Mouse (Mus musculus) CH12.LX (cell line): ENCODE results near the gene Gucy2c. TPM values are rescaled to one million over a fixed set of nuclear protein-coding genes. Genes with fewer than 3 reads are reported as not detected.

Experiments used
- DNase-seq: peaks from one replicate; pipeline ENCODE4 v3.0.0-alpha.2; 2013; ENCODE audit errors: extremely low read depth
- H3K27ac ChIP-seq: 2 replicates; pipeline ENCODE4 v1.5.1; 2012; ENCODE audit warnings: low read depth, mild to moderate bottlenecking, control low read depth, moderate library complexity; ENCODE audit not compliant: insufficient read depth
- H3K27me3 ChIP-seq: replicated peaks from 2 replicates; pipeline ENCODE3; 2012; ENCODE audit warnings: inconsistent platforms
- H3K36me3 ChIP-seq, 2 experiments: replicated peaks in 1 of 2; 2 replicates each; pipeline versions ENCODE3 to v1.6.1; 2012; ENCODE audit warnings: inconsistent platforms in 1 of 2, low read length in 1 of 2, mild to moderate bottlenecking in 1 of 2, mixed read lengths in 1 of 2, moderate library complexity in 1 of 2; ENCODE audit not compliant: control insufficient read depth in 1 of 2, insufficient read depth in 1 of 2
- H3K4me1 ChIP-seq, 2 experiments: 2 replicates each; pipeline ENCODE4 v1.6.1; 2012; ENCODE audit warnings: inconsistent platforms in 1 of 2, moderate library complexity in 1 of 2; ENCODE audit not compliant: insufficient read depth in 2 of 2, control insufficient read depth in 1 of 2
- H3K4me2 ChIP-seq: 2 replicates; pipeline ENCODE4 v1.6.1; 2012; ENCODE audit warnings: low read depth, mild to moderate bottlenecking, control low read depth; ENCODE audit not compliant: poor library complexity, insufficient read depth, severe bottlenecking
- H3K4me3 ChIP-seq, 3 experiments: fragments of 150-350 bp in 1 of 3; sonication (generic) in 1 of 3; replicated peaks in 1 of 3; 2 replicates each; pipeline versions ENCODE3 to v1.5.1; 2011 to 2012; ENCODE audit warnings: low read depth in 2 of 3, low read length in 2 of 3, mild to moderate bottlenecking in 2 of 3, moderate library complexity in 2 of 3, control low read depth in 1 of 3, improper control_type of control experiment in 1 of 3, inconsistent platforms in 1 of 3, mixed read lengths in 1 of 3; ENCODE audit not compliant: poor library complexity in 1 of 3
- H3K79me2 ChIP-seq: replicated peaks from 2 replicates; pipeline ENCODE4 v1.6.1; 2012; ENCODE audit warnings: mild to moderate bottlenecking, moderate library complexity; ENCODE audit not compliant: control insufficient read depth, poor library complexity, insufficient read depth, severe bottlenecking; ENCODE audit errors: extremely low read depth
- H3K9ac ChIP-seq: 2 replicates; pipeline ENCODE4 v1.6.1; 2012; ENCODE audit warnings: low read depth, mild to moderate bottlenecking, control low read depth, moderate library complexity; ENCODE audit not compliant: insufficient read depth
- H3K9me3 ChIP-seq: replicated peaks from 2 replicates; pipeline ENCODE3; 2012; ENCODE audit warnings: low read length, inconsistent platforms, mixed read lengths
- BHLHE40 ChIP-seq: IDR thresholded peaks from 2 replicates; pipeline ENCODE4 v1.6.1; 2011; ENCODE audit warnings: mild to moderate bottlenecking, low read depth, low read length, improper control_type of control experiment
- CHD1 ChIP-seq: IDR thresholded peaks from 2 replicates; pipeline ENCODE4 v1.6.1; 2012; ENCODE audit warnings: low read depth, low read length, improper control_type of control experiment, inconsistent platforms
- CHD2 ChIP-seq: IDR thresholded peaks from 2 replicates; pipeline ENCODE4 v1.6.1; 2011; ENCODE audit warnings: low read length, improper control_type of control experiment
- CTCF ChIP-seq, 2 experiments: IDR thresholded peaks in 1 of 2; conservative IDR thresholded peaks in 1 of 2; 2 replicates each; pipeline ENCODE4 v1.5.1; 2011 to 2012; ENCODE audit warnings: low read depth in 2 of 2, low read length in 2 of 2, improper control_type of control experiment in 1 of 2, inconsistent platforms in 1 of 2, mild to moderate bottlenecking in 1 of 2, moderate library complexity in 1 of 2
- EP300 ChIP-seq: IDR thresholded peaks from 2 replicates; pipeline ENCODE4 v1.6.1; 2011; ENCODE audit warnings: low read length, improper control_type of control experiment
- ETS1 ChIP-seq: conservative IDR thresholded peaks from 2 replicates; pipeline ENCODE4 v1.6.1; 2012; ENCODE audit warnings: low read depth, mild to moderate bottlenecking, inconsistent platforms, low read length, improper control_type of control experiment, moderate library complexity
- GABPA ChIP-seq: IDR thresholded peaks from 2 replicates; pipeline ENCODE4 v1.6.1; 2012; ENCODE audit warnings: low read depth, low read length, improper control_type of control experiment, inconsistent platforms; ENCODE audit not compliant: insufficient replicate concordance
- IRF4 ChIP-seq: IDR thresholded peaks from 2 replicates; pipeline ENCODE4 v1.6.1; 2014; ENCODE audit warnings: low read depth, mild to moderate bottlenecking, inconsistent platforms, low read length, improper control_type of control experiment
- JUND ChIP-seq: conservative IDR thresholded peaks from 2 replicates; pipeline ENCODE4 v1.6.1; 2011; ENCODE audit warnings: low read depth, low read length, improper control_type of control experiment
- KAT2A ChIP-seq: IDR thresholded peaks from 2 replicates; pipeline ENCODE4 v1.6.1; 2012; ENCODE audit warnings: low read length, improper control_type of control experiment, inconsistent platforms; ENCODE audit not compliant: insufficient replicate concordance
- MAFK ChIP-seq: IDR thresholded peaks from 2 replicates; pipeline ENCODE4 v1.6.1; 2011; ENCODE audit warnings: low read length, improper control_type of control experiment; ENCODE audit not compliant: insufficient replicate concordance
- MAZ ChIP-seq: IDR thresholded peaks from 2 replicates; pipeline ENCODE4 v1.6.1; 2012; ENCODE audit warnings: low read depth, mild to moderate bottlenecking, inconsistent platforms, low read length, improper control_type of control experiment, moderate library complexity
- MEF2A ChIP-seq: IDR thresholded peaks from 2 replicates; pipeline ENCODE4 v1.6.1; 2014; ENCODE audit warnings: low read depth, mild to moderate bottlenecking, inconsistent platforms, low read length, improper control_type of control experiment, borderline replicate concordance
- MXI1 ChIP-seq: IDR thresholded peaks from 2 replicates; pipeline ENCODE4 v1.6.1; 2011; ENCODE audit warnings: mild to moderate bottlenecking, low read depth, low read length, improper control_type of control experiment
- MYC ChIP-seq: IDR thresholded peaks from 2 replicates; pipeline ENCODE4 v1.6.1; 2011; ENCODE audit warnings: low read depth, mild to moderate bottlenecking, improper control_type of control experiment, low read length
- NRF1 ChIP-seq: IDR thresholded peaks from 2 replicates; pipeline ENCODE4 v1.6.1; 2014; ENCODE audit warnings: low read depth, mild to moderate bottlenecking, inconsistent platforms, low read length, improper control_type of control experiment, moderate library complexity
- RAD21 ChIP-seq: IDR thresholded peaks from 2 replicates; pipeline ENCODE4 v1.6.1; 2011; ENCODE audit warnings: low read depth, mild to moderate bottlenecking, low read length, improper control_type of control experiment, moderate library complexity
- RCOR1 ChIP-seq: conservative IDR thresholded peaks from 2 replicates; pipeline ENCODE4 v1.6.1; 2012; ENCODE audit warnings: low read depth, mild to moderate bottlenecking, inconsistent platforms, low read length, improper control_type of control experiment
- SMC3 ChIP-seq: IDR thresholded peaks from 2 replicates; pipeline ENCODE4 v1.6.1; 2011; ENCODE audit warnings: low read depth, low read length, improper control_type of control experiment
- TBP ChIP-seq: conservative IDR thresholded peaks from 2 replicates; pipeline ENCODE4 v1.6.1; 2011; ENCODE audit warnings: low read depth, low read length, improper control_type of control experiment
- TCF12 ChIP-seq: IDR thresholded peaks from 2 replicates; pipeline ENCODE4 v1.6.1; 2014; ENCODE audit warnings: low read depth, mild to moderate bottlenecking, inconsistent platforms, low read length, improper control_type of control experiment
- UBTF ChIP-seq: IDR thresholded peaks from 2 replicates; pipeline ENCODE4 v1.6.1; 2012; ENCODE audit warnings: low read depth, mild to moderate bottlenecking, inconsistent platforms, low read length, improper control_type of control experiment, moderate library complexity
- USF1 ChIP-seq: IDR thresholded peaks from 2 replicates; pipeline ENCODE4 v1.6.1; 2014; ENCODE audit warnings: low read depth, mild to moderate bottlenecking, inconsistent platforms, low read length, improper control_type of control experiment
- USF2 ChIP-seq: conservative IDR thresholded peaks from 2 replicates; pipeline ENCODE4 v1.6.1; 2011; ENCODE audit warnings: low read depth, low read length, improper control_type of control experiment
- ZC3H11A ChIP-seq: IDR thresholded peaks from 2 replicates; pipeline ENCODE4 v1.6.1; 2012; ENCODE audit warnings: low read depth, mild to moderate bottlenecking, inconsistent platforms, low read length, improper control_type of control experiment
- ZMIZ1 ChIP-seq: IDR thresholded peaks from 2 replicates; pipeline ENCODE4 v1.6.1; 2012; ENCODE audit warnings: low read depth, mild to moderate bottlenecking, inconsistent platforms, low read length, improper control_type of control experiment
- ZNF384 ChIP-seq: IDR thresholded peaks from 2 replicates; pipeline ENCODE4 v1.6.1; 2012; ENCODE audit warnings: low read depth, low read length, improper control_type of control experiment, inconsistent platforms
- dilution Hi-C: fragments of 300-500 bp; cut with MboI; formaldehyde crosslinking; loops from 2 replicates; pipeline ENCODE4 v1.14.3; 2020; ENCODE audit warnings: low sequenced_read_pairs; ENCODE audit not compliant: extremely low pct_unique_long_range_greater_than_20kb, extremely low pct_ligation_motif_present
- in situ Hi-C: fragments of 300-500 bp; cut with MboI; formaldehyde crosslinking; loops from 3 replicates; pipeline ENCODE4 v1.14.3; 2019; ENCODE audit warnings: low sequenced_read_pairs, low pct_ligation_motif_present, low pct_unique_long_range_greater_than_20kb, mixed read lengths
- polyA plus RNA-seq: library from polyadenylated mRNA; unstranded; fragments of >175 nt; gene quantifications from 2 replicates; pipeline ENCODE4 v1.2.1, GENCODE M21; 2012; ENCODE audit warnings: low read depth; ENCODE audit not compliant: insufficient read length
- total RNA-seq, 2 experiments: library from RNA; depleted of rRNA; stranded (reverse); fragments of 300-350 nt in 1 of 2; fragments of >200 nt in 1 of 2; gene quantifications; 2 replicates each; pipeline ENCODE4 v1.2.3; 2012 to 2014

Gene Gucy2c
- total and polyA plus RNA-seq, 3 experiments, result 0.08 to 0.13 (median 0.10) TPM

- TF ChIP-seq RCOR1 (no peak), CTCF (conservative IDR thresholded peaks at IDR 0.05 in 1 of 2, IDR thresholded peaks at IDR 0.05 in 1 of 2; ENCODE audit: low read depth in 2 of 2, low read length in 2 of 2) (no peak), MEF2A (no peak), MAFK (no peak), BHLHE40 (no peak), ZC3H11A (no peak), MYC (no peak), TCF12 (no peak), MXI1 (no peak), NRF1 (no peak), KAT2A (no peak), ETS1 (no peak), USF1 (no peak)
- H3K4me3 ChIP-seq, result no peak overlapping the region
- DNase-seq, result no peak
- H3K79me2 ChIP-seq, result no peaks in the 10 kb centered on the region
- H3K9ac ChIP-seq, result no peak overlapping the region
- H3K36me3 ChIP-seq, result no peaks in the 10 kb centered on the region
- H3K9me3 ChIP-seq, result no peaks in the 10 kb centered on the region
- H3K4me1 ChIP-seq, result no peaks in the 10 kb centered on the region
- H3K27ac ChIP-seq, result no peak overlapping the region
- H3K4me2 ChIP-seq, result no peak overlapping the region
- in situ Hi-C loops, result no loop called here
- no peaks in the 10 kb centered on the region for H3K27me3 ChIP-seq
- dilution Hi-C loops, result no loop called here
Observed at GRCm38 (mm10) chr6:136669274-136669673, 112.3 kb downstream of the Gucy2c start.

GRCm38 (mm10) chr6:136668266-136668986 is 113.1 kb downstream of the Gucy2c start:
- Histone ChIP-seq H3K27ac (no peak overlapping the region), H3K9ac (no peak overlapping the region), H3K4me3 (no peak overlapping the region), H3K27me3 (no peaks in the 10 kb centered on the region), H3K4me2 (no peak overlapping the region), H3K79me2 (no peaks in the 10 kb centered on the region), H3K36me3 (no peaks in the 10 kb centered on the region), H3K4me1 (no peaks in the 10 kb centered on the region), H3K9me3 (no peaks in the 10 kb centered on the region)
- in situ Hi-C loops, result no loop called here
- dilution Hi-C loops, result no loop called here
- DNase-seq, result no peak
- no peak for TF ChIP-seq USF2
- no peak for TF ChIP-seq RCOR1
- TF ChIP-seq IRF4, result no peak
- TF ChIP-seq UBTF, result no peak
- TF ChIP-seq TCF12, result no peak
- no peak for TF ChIP-seq CHD2
- TF ChIP-seq ZMIZ1, result no peak
- no peak for TF ChIP-seq SMC3
- TF ChIP-seq ETS1, result no peak
- TF ChIP-seq TBP, result no peak
- no peak for TF ChIP-seq ZNF384
- TF ChIP-seq MEF2A, result no peak
- TF ChIP-seq GABPA, result no peak
- TF ChIP-seq KAT2A, result no peak
- TF ChIP-seq MAZ, result no peak
- no peak for TF ChIP-seq MAFK
- no peak for TF ChIP-seq JUND
- TF ChIP-seq EP300, result no peak
- TF ChIP-seq CHD1, result no peak
- TF ChIP-seq RAD21, result no peak
